Mouse (Mus musculus) small intestine, adult 2 months (tissue): Measurements from ENCODE around the gene Fblim1.

Experiments used
- CTCF ChIP-seq: fragments of 200-500 bp; IDR thresholded peaks from 2 replicates; pipeline ENCODE4 v1.5.1; 2012; ENCODE audit warnings: low read depth, mild to moderate bottlenecking, control low read depth, inconsistent platforms, low read length, moderate library complexity, mixed read lengths; ENCODE audit not compliant: insufficient replicate concordance, insufficient read length; ENCODE audit errors: extremely low read depth
- POLR2A ChIP-seq: fragments of 200-500 bp; IDR thresholded peaks from 2 replicates; pipeline ENCODE4 v1.6.1; 2012; ENCODE audit warnings: low read depth, mild to moderate bottlenecking, control low read depth, inconsistent platforms, low read length, moderate library complexity

- TF ChIP-seq POLR2A: no peak
- TF ChIP-seq CTCF: no peak
Observed at GRCm38 (mm10) chr4:141552484-141552883, 53.4 kb downstream of the Fblim1 start.
